Mouse (Mus musculus) bone marrow macrophage, adult 2 months (primary cell): Measurements from ENCODE around the gene Cnih2. TPM values are rescaled to one million over a fixed set of nuclear protein-coding genes. Genes with fewer than 3 reads are reported as not detected.

ENCODE experiments used
- H3K27ac ChIP-seq: 2 replicates; pipeline ENCODE4 v1.5.1; 2012; ENCODE audit warnings: low read depth, low read length; ENCODE audit not compliant: insufficient read depth
- H3K4me1 ChIP-seq: 2 replicates; pipeline ENCODE4 v1.6.1; 2012; ENCODE audit warnings: low read length; ENCODE audit not compliant: control insufficient read depth, insufficient read depth
- H3K4me3 ChIP-seq: 2 replicates; pipeline ENCODE4 v1.5.1; 2012; ENCODE audit warnings: mild to moderate bottlenecking, low read length, moderate library complexity; ENCODE audit not compliant: insufficient read depth
- CTCF ChIP-seq: IDR thresholded peaks from 2 replicates; pipeline ENCODE4 v1.5.1; 2012; ENCODE audit warnings: low read depth, mild to moderate bottlenecking, low read length, moderate library complexity
- POLR2A ChIP-seq: IDR thresholded peaks from 2 replicates; pipeline ENCODE4 v1.6.1; 2012; ENCODE audit warnings: mild to moderate bottlenecking, low read depth, low read length, borderline replicate concordance
- polyA plus RNA-seq: library from polyadenylated mRNA; stranded (reverse); fragments of >200 nt; gene quantifications from 2 replicates; pipeline ENCODE4 v1.2.4, GENCODE M21; 2012; ENCODE audit not compliant: missing spikeins, insufficient read depth, insufficient read length

The Cnih2 gene
- not detected in 2 replicates for polyA plus RNA-seq

DNA sequence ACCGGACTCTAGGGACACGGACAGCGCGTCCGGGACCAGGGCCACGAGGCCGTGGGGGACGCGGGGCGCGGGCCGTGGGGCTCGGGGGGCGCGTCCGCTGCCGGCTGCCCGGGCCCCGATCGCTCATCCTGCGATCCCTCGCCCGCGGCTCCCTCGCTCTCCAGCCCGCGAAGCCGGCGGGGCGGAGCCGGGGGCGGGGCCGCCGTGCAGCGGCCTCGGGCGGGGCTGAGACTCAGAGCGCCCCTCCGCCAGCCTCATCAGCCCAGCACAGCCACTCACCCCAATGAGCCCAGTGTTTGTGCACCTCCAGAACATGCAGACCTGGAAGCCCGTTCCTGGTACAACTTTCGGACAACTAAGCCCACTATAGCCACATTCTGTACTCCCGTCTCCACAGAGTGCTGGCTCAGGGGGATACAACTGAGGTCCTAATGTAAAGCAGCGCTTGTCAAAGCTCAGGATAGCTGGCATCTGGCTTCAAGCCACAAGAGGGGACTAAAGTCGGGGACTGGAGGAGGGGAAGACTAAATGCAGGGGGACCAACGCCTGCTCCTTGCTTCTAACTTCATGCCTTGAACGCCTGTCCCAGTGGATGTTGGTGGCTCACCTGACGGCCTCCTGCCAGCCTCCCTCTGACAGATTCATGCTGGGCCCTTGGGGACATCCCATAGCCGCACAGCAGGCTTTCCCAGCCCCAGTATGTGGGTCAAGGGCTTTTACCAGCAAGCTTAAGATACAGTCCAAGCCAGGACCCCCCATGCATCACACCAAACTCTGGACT is at the start of gene Cnih2:
TSS of gene Cnih2 (minus strand) at position 159 of the 781 bp plus-strand sequence.
- no peak within 1 kb of the TSS for H3K27ac ChIP-seq
- H3K4me1 ChIP-seq = peaks cover 17% of the 10 kb centered on the region
- no peak for TF ChIP-seq POLR2A
- TF ChIP-seq CTCF = no peak
- H3K4me3 ChIP-seq = no peak within 1 kb of the TSS

- TF ChIP-seq CTCF (0 out of 2 replicates have a peak, but pooled peaks have one; percentile 8), POLR2A (no peak)
- Histone ChIP-seq H3K4me1 (no peaks in the 10 kb centered on the region), H3K4me3 (no peak overlapping the region), H3K27ac (no peak overlapping the region)
Observed at GRCm38 (mm10) chr19:5139640-5140039, 41.3 kb upstream of the Cnih2 start.

GRCm38 (mm10) chr19:5131237-5131636 is 32.9 kb upstream of the Cnih2 start:
- TF ChIP-seq CTCF = no peak
- TF ChIP-seq POLR2A = no peak
- Histone ChIP-seq H3K4me1 (peaks cover 14% of the 10 kb centered on the region), H3K4me3 (no peak overlapping the region), H3K27ac (no peak overlapping the region)

DNA sequence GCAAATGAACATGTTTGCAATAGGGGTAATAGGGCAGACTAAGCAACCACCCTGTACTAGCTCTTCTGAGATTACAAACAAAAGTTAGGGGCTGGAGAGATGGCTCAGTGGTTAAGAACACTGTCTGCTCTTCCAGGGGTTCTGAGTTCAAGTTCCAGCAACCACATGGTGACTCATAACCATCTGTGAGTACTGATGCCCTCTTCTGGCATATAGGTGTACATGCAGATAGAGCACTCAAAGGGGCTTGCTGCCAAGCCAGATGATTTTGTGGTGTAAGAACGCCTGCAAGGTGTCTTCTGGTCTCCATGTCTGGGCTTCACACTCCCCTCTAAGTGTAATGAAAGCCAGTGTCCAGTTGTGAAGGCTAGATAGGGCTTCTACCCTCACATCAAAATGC is 31.4 kb upstream of the Cnih2 start:
- Histone ChIP-seq H3K27ac (no peak overlapping the region), H3K4me3 (no peak overlapping the region), H3K4me1 (peaks cover 14% of the 10 kb centered on the region)
- TF ChIP-seq CTCF = no peak
- TF ChIP-seq POLR2A = no peak

- Histone ChIP-seq H3K4me3 (no peak overlapping the region), H3K27ac (no peak overlapping the region), H3K4me1 (no peaks in the 10 kb centered on the region)
- no peak for TF ChIP-seq CTCF
Observed at GRCm38 (mm10) chr19:5124055-5124614, 25.8 kb upstream of the Cnih2 start.

- peaks cover 2% of the 10 kb centered on the region; the same call in 1 of the 2 replicates for H3K4me1 ChIP-seq
- TF ChIP-seq POLR2A (no peak), CTCF (no peak)
- H3K4me3 ChIP-seq = no peak overlapping the region
- H3K27ac ChIP-seq = no peak overlapping the region
Observed at GRCm38 (mm10) chr19:5123241-5123640, 24.9 kb upstream of the Cnih2 start.

DNA sequence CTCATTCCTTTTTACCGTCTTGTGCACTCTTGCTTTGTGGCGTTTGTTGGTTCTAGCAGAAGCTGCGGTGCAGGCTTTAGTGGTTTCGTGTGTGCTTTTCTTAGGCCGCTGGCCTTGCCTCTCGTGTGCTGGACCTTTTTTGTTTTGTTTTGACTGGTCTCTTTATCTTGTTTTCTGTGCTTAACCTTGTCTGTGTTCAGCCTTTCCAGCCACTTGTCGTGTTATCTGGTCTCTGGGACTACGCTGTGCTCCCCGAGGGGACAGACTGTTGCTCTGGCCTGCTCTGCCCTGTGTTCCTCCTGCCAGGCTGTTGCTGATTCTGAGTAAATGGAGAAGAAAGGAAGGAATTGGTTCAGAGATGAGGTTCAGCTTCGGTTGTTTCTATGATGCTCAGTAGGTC is 24.2 kb upstream of the Cnih2 start:
- TF ChIP-seq CTCF (no peak), POLR2A (no peak)
- Histone ChIP-seq H3K27ac (no peak overlapping the region), H3K4me1 (peaks cover 2% of the 10 kb centered on the region; the same call in 1 of the 2 replicates), H3K4me3 (no peak overlapping the region)

DNA sequence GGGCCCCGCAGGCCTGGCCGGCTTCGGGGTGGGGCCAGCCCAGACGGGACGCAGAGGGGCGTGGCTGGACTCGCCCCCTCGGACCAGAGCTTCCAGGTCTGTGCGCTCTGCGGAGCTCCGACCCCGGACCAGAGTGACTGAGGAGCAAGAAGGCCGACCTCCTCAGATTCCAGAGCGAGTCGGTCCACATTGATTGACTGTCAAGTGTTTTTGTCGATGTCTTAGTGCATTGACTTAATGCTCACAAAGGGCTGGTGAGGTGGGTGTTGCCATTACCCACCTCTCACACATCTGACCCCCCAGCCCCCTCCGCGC is 20.0 kb upstream of the Cnih2 start, which contains the start of gene Klc2:
TSS of gene Klc2 (minus strand) at position 177 of the 315 bp plus-strand sequence.
- Histone ChIP-seq H3K4me1 (peaks cover 13% of the 10 kb centered on the region), H3K4me3 (peak within 1 kb of the TSS; percentile 97), H3K27ac (no peak within 1 kb of the TSS)
- TF ChIP-seq POLR2A (no peak), CTCF (no peak)

- Histone ChIP-seq H3K27ac (no peak overlapping the region), H3K4me1 (peaks cover 13% of the 10 kb centered on the region), H3K4me3 (peak overlapping the region; percentile 97)
- TF ChIP-seq CTCF (peak; percentile 58), POLR2A (no peak)
Observed at GRCm38 (mm10) chr19:5117494-5118383, 19.4 kb upstream of the Cnih2 start.
